Mouse (Mus musculus): ENCODE measurements at regions not wholly inside any gene's neighbourhood (a gene's known extent, or its start where the extent isn't known, plus 50 kb on each side); places are given as distances from the start of the nearest gene placed in this dataset.

DNA sequence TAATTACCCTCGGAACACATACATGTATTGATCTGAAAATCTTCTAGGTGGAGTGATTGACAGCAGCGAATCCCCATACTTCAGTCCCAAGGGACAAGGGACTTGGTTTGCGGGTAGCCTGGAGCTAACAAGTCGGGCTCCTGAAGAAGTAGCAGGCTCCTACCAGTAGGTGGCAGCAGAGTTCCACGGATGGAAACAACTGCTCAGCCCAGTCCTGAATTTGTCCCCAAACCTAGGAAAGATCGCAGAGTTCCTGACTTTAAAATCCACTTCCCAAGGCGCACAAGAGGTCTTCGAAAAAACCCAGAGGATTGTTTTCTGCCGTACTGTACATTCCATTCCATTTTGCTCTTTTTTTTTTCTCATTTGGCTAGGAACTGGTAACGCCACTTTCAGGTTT, 169.4 kb downstream of the Arrdc4 start:
- peak; percentile 87 to 94 for DNase-seq (ENCODE audit: low spot score in 2 of 2)

- no peak for DNase-seq (ENCODE audit: low spot score in 2 of 2)
Observed at GRCm38 (mm10) chr7:68579216-68579615, 169.8 kb downstream of the Arrdc4 start.

DNA sequence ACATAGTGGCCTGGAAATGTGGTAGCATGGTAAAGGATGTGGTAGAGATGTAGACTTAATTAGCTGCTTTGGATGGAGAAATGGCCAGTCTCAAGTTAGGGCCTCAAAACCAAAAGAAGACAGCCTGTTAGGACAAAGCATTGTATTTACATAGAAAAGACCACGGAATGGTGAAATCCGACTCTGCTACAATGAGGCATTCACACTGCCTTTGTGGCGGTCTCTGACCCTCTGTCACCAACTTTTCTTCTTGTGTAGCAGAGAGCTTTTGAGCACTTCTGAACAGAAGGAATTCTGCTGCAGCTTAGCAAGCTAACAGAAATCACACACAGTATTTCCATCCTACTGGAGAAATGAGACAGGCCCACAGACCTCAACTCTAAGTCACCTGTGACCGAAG, 177.7 kb downstream of the Arrdc4 start:
- DNase-seq (ENCODE audit: low spot score in 2 of 2): no peak

DNA sequence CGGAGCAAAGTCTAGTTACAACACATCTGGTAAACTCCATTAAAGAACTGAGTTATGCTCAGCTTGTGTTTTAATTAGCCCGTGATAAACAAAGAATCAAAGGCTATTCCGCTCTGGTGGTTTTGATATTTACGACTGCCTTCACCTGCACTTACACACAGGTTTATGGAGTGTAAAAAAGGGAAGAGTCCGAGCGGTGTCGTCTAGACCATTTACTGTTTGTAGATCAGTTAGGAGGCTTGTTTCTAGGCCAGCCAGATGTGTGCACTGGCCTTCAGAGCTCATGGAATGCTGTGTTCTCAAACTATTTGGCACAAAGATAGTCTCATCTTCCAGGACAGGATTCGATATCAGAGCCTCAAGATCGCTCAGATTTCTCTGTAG, 180.9 kb downstream of the Arrdc4 start:
- DNase-seq (ENCODE audit: low spot score in 2 of 2): no peak

- DNase-seq (ENCODE audit: low spot score in 2 of 2): no peak
Observed at GRCm38 (mm10) chr7:68567452-68568126, 181.5 kb downstream of the Arrdc4 start.

GRCm38 (mm10) chr7:68559440-68560343, 189.3 kb downstream of the Arrdc4 start:
- no peak for DNase-seq (ENCODE audit: low spot score in 2 of 2)

DNA sequence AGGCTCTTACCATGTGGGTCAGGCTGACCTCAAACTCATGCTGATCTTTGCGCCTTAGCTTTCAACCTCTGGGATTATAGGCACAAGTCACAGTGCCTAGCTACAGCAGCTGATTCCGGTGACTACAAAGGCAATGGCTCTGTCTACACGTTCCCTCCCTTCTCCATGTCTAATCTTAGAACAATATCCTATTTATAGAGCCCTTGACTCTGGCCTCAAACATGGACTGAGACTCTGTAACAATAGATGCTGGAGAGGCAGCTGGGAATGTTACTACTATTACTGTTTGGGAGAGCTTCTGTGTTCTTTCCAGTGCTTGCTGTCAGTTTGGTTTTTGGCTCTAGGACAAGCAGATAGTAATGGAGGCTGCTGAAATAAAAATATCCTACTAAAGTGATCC, 198.7 kb downstream of the Arrdc4 start:
- DNase-seq (ENCODE audit: low spot score in 2 of 2): no peak

- no peak for DNase-seq (ENCODE audit: low spot score in 2 of 2)
Observed at GRCm38 (mm10) chr7:68548176-68548575, 200.9 kb downstream of the Arrdc4 start.

- no peak for DNase-seq (ENCODE audit: low spot score in 2 of 2)
Observed at GRCm38 (mm10) chr7:68544136-68544535, 204.9 kb downstream of the Arrdc4 start.

GRCm38 (mm10) chr7:68509096-68509495, 235.5 kb downstream of the Fam169b start:
- DNase-seq (ENCODE audit: low spot score in 2 of 2): no peak

DNA sequence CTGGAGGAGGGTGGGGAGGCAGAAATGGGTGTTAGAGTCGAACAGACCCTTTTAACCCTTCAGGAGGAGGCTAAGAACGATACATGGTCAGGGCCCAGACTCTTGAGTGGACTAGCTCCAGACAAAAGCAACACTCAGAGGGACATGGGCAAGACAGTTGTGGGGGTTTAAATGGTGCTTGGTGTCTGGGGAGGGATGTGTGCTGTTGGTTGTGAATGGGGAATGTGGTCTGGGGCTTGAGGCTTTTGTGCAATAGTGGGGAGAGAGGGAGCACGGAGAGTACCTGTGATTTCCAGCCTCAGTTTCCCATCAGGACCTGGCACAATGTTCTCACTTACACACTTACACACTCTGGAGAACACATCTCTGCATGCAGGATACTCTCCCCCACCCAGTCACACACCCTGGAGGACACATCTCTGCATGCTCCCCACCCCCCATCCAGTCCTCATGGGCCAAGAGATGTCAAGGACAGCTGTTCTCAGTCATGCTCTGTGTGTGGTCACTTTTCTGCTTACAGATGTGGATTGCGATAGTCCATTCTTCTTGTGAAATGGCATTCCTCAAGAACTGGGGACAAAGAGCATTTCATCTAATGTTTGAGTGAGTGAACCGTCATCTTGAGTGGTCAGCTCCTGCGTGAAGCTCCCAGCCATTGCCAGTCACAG, 217.6 kb downstream of the Fam169b start:
- DNase-seq (ENCODE audit: low spot score in 2 of 2): no peak

DNA sequence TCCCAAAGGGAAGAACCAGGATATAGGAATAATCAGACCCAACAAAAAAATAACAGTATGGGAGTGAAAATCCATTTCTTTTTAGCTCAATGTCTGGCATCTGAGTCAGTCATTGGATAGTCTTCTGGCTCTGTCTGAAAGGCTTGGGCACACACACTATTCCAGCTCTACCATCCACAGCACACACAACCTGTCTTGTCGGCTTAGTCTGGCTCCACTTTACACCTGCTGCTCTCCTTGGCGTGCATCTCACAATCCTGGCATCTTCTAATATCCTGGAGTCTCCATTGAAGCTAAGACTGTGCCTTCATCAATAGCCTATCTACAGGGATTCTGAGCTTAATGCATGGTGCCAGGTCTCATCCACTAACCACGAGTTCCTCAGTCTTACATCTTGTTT, 213.0 kb downstream of the Fam169b start:
- no peak for DNase-seq (ENCODE audit: low spot score in 2 of 2)

DNA sequence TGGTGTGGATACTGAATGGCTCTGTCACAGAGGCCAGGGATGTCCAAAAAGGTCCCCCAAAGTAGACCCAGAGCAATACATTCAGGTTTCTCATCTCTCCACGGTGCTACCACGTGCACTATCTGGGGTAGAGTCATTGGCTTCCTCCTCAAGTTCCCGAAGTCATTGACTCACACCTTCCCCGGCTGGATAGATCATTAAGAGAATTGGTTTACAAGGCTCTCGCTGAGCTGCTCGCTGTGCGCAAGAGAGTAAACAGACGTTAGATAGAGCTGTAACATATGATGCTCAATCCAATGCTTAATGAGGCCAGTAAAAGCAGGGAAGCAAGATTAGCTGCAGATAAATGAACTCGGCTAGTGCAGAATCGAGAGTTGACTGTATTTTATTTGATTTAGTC, 208.9 kb downstream of the Fam169b start:
- no peak for DNase-seq (ENCODE audit: low spot score in 2 of 2)

DNA sequence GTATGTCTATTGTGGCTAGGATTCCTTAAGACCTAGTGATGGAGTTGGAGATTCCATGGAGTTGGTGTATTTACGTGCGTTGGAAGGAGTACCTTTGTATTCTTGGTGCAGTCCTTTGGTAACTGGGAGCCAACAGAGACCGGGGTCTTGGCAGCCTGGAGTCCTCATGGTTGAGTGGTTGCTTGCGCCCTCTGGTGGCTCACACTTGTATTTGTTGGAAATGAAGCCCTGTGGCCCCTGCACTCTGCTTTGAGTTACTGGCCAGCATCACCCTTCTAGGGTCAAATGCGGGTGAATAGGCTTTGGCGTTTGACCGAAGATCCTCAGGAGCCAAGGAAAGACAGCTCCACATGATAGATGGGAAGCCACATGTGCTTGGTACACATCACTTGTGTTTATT, 207.1 kb downstream of the Fam169b start:
- peak; percentile 45 to 74 for DNase-seq (ENCODE audit: low spot score in 2 of 2)

DNA sequence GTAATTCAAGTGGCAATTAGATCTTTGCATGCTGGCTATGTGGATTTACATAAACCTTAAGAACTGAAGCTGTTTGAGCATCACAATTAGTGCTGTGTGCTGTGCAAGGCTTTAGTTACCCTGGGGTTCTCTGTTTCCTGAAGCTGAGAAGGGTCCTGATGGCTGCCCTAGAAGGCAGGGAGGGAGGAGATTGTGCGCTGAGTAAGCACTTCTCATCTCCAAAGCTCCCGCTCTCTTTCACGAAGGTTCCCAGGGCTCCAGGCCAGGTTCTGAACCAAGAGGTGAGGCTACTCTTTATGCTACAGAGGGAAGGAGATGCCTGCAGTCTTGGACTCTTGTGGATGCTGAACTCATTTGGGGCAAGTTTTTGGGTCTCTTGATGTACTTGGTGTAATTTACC, 206.7 kb downstream of the Fam169b start:
- DNase-seq (ENCODE audit: low spot score in 2 of 2): no peak

DNA sequence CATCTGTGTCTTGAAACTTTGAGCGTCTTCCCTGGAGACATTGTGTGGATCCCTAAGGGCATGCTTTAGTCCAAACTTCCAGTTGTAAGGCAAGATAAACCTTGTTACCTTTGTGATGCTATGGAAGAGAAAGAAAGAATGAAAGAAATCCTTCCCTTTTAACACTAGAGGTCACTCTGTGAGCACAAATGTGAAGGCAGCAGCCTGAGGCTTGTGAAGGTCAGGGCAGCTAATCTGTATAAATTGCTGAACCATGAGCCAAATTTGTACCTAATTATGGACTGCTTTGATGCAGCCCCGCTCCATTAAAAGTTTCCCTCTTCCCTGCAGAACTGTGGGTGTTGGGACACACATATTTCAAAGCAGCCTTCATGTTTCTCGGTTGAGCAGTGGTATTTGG, 204.4 kb downstream of the Fam169b start:
- no peak for DNase-seq (ENCODE audit: low spot score in 2 of 2)

- no peak for DNase-seq (ENCODE audit: low spot score in 2 of 2)
Observed at GRCm38 (mm10) chr7:68472800-68473199, 199.2 kb downstream of the Fam169b start.

- DNase-seq (ENCODE audit: low spot score in 2 of 2): no peak
Observed at GRCm38 (mm10) chr7:68470983-68471382, 197.3 kb downstream of the Fam169b start.

DNA sequence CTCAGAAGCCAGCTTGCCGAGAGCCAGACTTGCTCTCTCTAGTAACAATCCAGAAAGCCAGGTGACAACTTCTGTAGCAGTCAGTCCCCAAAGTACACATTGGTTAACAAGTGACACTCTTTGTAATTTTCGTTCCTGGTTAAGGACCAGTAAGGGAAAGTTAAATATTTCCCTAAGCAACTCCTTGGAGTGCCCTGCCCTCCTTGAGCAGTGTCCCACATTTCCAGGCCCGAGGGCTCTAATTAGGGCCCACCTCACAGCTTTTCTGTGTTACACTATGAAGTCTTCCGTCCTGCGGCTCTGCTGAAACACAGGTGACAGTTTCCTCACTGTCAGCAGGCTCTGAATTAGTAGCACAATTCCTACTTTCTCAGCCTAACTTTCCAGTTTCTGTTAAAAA, 194.9 kb downstream of the Fam169b start:
- no peak for DNase-seq (ENCODE audit: low spot score in 2 of 2)

- no peak for DNase-seq (ENCODE audit: low spot score in 2 of 2)
Observed at GRCm38 (mm10) chr7:68457842-68458241, 184.2 kb downstream of the Fam169b start.

DNA sequence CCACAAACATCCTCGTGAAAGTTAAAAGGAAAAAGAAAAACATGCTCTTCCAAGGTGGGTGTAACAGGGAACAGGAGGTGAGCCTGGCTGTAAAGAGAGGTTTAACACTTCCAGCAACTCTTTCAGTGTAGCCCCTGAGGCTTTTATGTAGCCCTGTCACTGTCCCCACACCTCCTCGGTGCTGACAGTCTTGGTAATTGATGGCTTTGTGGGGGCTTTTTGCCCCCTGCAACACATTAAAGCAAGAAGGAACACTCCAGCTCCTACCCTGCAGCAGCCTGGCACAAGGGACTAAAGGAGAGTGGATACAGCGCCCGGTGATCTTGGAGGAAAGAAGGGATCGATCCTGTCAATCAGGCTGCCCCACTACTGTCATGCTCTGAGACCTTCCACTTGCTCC, 181.8 kb downstream of the Fam169b start:
- DNase-seq (ENCODE audit: low spot score in 2 of 2): no peak

DNA sequence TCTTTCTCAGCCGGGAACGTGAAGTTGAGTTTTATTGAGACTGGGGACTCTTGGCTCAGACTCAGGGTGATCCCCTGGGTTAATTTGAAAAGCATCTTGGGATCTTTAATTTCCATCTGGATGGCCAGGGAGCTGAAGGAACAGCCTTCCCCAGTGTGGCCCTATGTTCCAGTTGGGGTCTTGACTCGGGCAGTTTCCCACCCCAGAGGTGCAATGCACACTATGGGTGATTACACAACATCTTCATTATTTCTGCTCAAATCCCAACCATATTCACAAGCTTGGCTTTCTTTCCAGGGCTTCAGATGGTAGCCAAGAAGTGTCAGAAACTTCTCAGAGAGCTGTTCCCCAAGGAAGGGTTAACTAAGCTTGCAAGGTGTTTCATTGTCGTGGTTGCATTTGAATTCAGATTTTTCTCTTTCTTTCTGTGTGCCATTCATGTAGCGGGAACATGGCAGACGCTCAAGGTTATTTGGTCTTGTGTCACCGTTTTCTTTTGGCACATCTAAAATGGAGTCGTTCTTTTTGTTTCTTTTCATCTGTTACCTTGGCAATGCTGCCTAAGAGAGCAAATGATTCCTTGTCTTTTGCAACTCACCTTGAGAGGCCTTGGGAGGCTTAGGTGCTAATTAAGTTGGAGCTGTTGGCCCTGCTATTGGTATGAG, 179.5 kb downstream of the Fam169b start:
- DNase-seq (ENCODE audit: low spot score in 2 of 2): no peak

All from left cerebral cortex, adult 18-20 months (tissue).